ENCODE assay signal across 11 mouse cellular contexts in the genomic region with DNA sequence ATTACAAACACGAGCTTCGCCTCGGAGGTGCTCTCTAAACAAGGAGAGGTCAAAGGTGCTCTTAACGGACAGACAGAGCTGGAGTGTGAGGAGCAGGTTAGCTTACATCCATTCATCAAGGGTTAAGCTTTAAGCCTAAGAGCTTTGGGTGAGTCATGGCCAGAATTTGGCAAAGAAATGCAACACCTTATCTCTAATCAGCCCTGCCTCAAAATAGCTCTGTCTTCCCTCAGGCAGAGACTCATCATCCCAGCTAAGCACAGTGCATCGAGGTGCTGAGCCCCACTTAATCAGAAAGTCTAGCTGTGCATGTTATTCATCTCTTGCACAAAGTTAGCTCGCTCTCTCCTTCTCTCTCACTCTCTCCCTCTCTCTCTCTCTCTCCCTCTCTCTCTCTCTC. TPM values are rescaled to one million over a fixed set of nuclear protein-coding genes. Genes with fewer than 3 reads are reported as not detected.
A peak's percentile ranks its signal among the peaks of the same experiment; 100 is the strongest.
DNase-seq lines count a peak whose midpoint lies in the region; ATAC-seq lines count a peak whose summit lies in the region.
"Had no signal": no experiment of that assay in that cellular context is flagged by ENCODE, and none has a peak within 500 bp of the region (broad histone marks: within the 10 kb centered on the region; RNA-seq: fewer than 3 reads in every experiment).

No protein-coding gene starts in this region.

- H3K36me3 ChIP-seq in hindbrain, embryonic 11.5 days (ENCODE audit: control insufficient read depth, insufficient read depth, low read length): no peaks in the 10 kb centered on the region
- H3K36me3 ChIP-seq in hindbrain, embryonic 12.5 days: no peaks in the 10 kb centered on the region
- H3K36me3 ChIP-seq in heart, embryonic 14.5 days (ENCODE audit: control insufficient read depth, insufficient read depth, low read length): no peaks in the 10 kb centered on the region
- no peaks in the 10 kb centered on the region for H3K36me3 ChIP-seq in neural tube, embryonic 15.5 days
- H3K36me3 ChIP-seq: forebrain, embryonic 15.5 days had no signal

- H3K4me2 ChIP-seq in hindbrain, embryonic 11.5 days (replicated peaks; ENCODE audit: low read depth, low read length): no peak overlapping the region
- H3K4me2 ChIP-seq in hindbrain, embryonic 12.5 days (replicated peaks): no peak overlapping the region
- H3K4me2 ChIP-seq in heart, embryonic 14.5 days (ENCODE audit: low read length): peak overlapping the region; percentile 23; the same call in 1 of the 2 replicates
- H3K4me2 ChIP-seq in neural tube, embryonic 15.5 days: no peak overlapping the region
- H3K4me2 ChIP-seq: forebrain, embryonic 15.5 days; hindbrain, embryonic 14.5 days had no signal

- H3K27ac ChIP-seq in hindbrain, embryonic 11.5 days (ENCODE audit: low read depth, low read length): no peak overlapping the region
- no peak overlapping the region; the same call in 1 of the 2 replicates for H3K27ac ChIP-seq in hindbrain, embryonic 12.5 days
- H3K27ac ChIP-seq in heart, embryonic 14.5 days (replicated peaks in 1 of 2; ENCODE audit: control insufficient read depth in 1 of 2, insufficient read depth in 1 of 2, low read depth in 2 of 2, low read length in 2 of 2): peak overlapping the region; percentile 66 to 83
- H3K27ac ChIP-seq in neural tube, embryonic 15.5 days (replicated peaks): no peak overlapping the region
- H3K27ac ChIP-seq: forebrain, embryonic 15.5 days; hindbrain, embryonic 14.5 days had no signal

- H3K9ac ChIP-seq in hindbrain, embryonic 11.5 days (ENCODE audit: low read depth, low read length): no peak overlapping the region
- H3K9ac ChIP-seq in hindbrain, embryonic 12.5 days: no peak overlapping the region
- H3K9ac ChIP-seq in heart, embryonic 14.5 days (ENCODE audit: low read length): no peak overlapping the region
- H3K9ac ChIP-seq in neural tube, embryonic 15.5 days (replicated peaks): no peak overlapping the region
- H3K9ac ChIP-seq: forebrain, embryonic 15.5 days; hindbrain, embryonic 14.5 days had no signal

- ATAC-seq in hindbrain, embryonic 11.5 days (ENCODE audit: low FRiP score): no peak
- ATAC-seq in hindbrain, embryonic 12.5 days (ENCODE audit: low FRiP score): no peak
- peak; percentile 41; the same call in 1 of the 2 replicates for ATAC-seq in common myeloid progenitor, adult 5-6 weeks (replicated peaks; ENCODE audit: low read depth, poor library complexity, severe bottlenecking)
- ATAC-seq in heart, embryonic 14.5 days (ENCODE audit: insufficient number of reproducible peaks, insufficient read depth, low FRiP score, low read depth): peak; percentile 71
- no peak for ATAC-seq in neural tube, embryonic 15.5 days (ENCODE audit: low FRiP score)
- ATAC-seq: forebrain, embryonic 15.5 days had no signal

- no peaks in the 10 kb centered on the region for H3K9me3 ChIP-seq in hindbrain, embryonic 11.5 days (ENCODE audit: control insufficient read depth, low read length)
- no peaks in the 10 kb centered on the region for H3K9me3 ChIP-seq in hindbrain, embryonic 12.5 days (replicated peaks)
- no peaks in the 10 kb centered on the region for H3K9me3 ChIP-seq in heart, embryonic 14.5 days (ENCODE audit: control insufficient read depth, low read length)
- H3K9me3 ChIP-seq in neural tube, embryonic 15.5 days (replicated peaks): no peaks in the 10 kb centered on the region
- H3K9me3 ChIP-seq: forebrain, embryonic 15.5 days; megakaryocyte, embryonic 14.5 days had no signal

- no peaks in the 10 kb centered on the region for H3K27me3 ChIP-seq in hindbrain, embryonic 11.5 days (ENCODE audit: control insufficient read depth, insufficient read depth, low read length)
- no peaks in the 10 kb centered on the region for H3K27me3 ChIP-seq in hindbrain, embryonic 12.5 days
- H3K27me3 ChIP-seq in heart, embryonic 14.5 days (ENCODE audit: control insufficient read depth, insufficient read depth, low read length): no peaks in the 10 kb centered on the region
- no peaks in the 10 kb centered on the region for H3K27me3 ChIP-seq in neural tube, embryonic 15.5 days (replicated peaks)
- H3K27me3 ChIP-seq: forebrain, embryonic 15.5 days had no signal

- 36% methylated on average over 6 of the region's 6 CpGs for WGBS in hindbrain, embryonic 11.5 days
- WGBS in hindbrain, embryonic 12.5 days: 39% methylated on average over 6 of the region's 6 CpGs
- 5% methylated on average over 6 of the region's 6 CpGs for WGBS in heart, embryonic 14.5 days
- 57% methylated on average over 6 of the region's 6 CpGs for WGBS in neural tube, embryonic 15.5 days

- DNase-seq in hindbrain, embryonic 11.5 days (ENCODE audit: low spot score): peak; percentile 18
- DNase-seq in 3T3-L1 (ENCODE audit: low read depth, low spot score) (peak; percentile 90), adipocyte (ENCODE audit: low spot score) (no peak)
- no peak for DNase-seq in thymus, postnatal 36 days

- H3K4me3 ChIP-seq in hindbrain, embryonic 11.5 days (ENCODE audit: low read depth, low read length): no peak overlapping the region
- H3K4me3 ChIP-seq in hindbrain, embryonic 12.5 days: no peak overlapping the region
- H3K4me3 ChIP-seq in heart, embryonic 14.5 days (ENCODE audit: control insufficient read depth in 1 of 2, insufficient read depth in 1 of 2, low read depth in 1 of 2, low read length in 2 of 2): no peak overlapping the region
- H3K4me3 ChIP-seq in neural tube, embryonic 15.5 days (replicated peaks): no peak overlapping the region
- H3K4me3 ChIP-seq: forebrain, embryonic 15.5 days; megakaryocyte, embryonic 14.5 days had no signal

- no peaks in the 10 kb centered on the region for H3K4me1 ChIP-seq in hindbrain, embryonic 11.5 days (replicated peaks; ENCODE audit: control insufficient read depth, insufficient read depth, low read length)
- no peaks in the 10 kb centered on the region; the same call in 1 of the 2 replicates for H3K4me1 ChIP-seq in hindbrain, embryonic 12.5 days
- H3K4me1 ChIP-seq in heart, embryonic 14.5 days (ENCODE audit: control insufficient read depth in 2 of 2, insufficient read depth in 2 of 2, low read length in 2 of 2): peaks cover 15 to 21% of the 10 kb centered on the region in 2 experiments
- no peaks in the 10 kb centered on the region for H3K4me1 ChIP-seq in neural tube, embryonic 15.5 days
- H3K4me1 ChIP-seq: forebrain, embryonic 15.5 days had no signal

RNA-seq across cellular contexts. Expression of gene Ccnl1, which starts 53.3 kb away (rescaled TPM):
- polyA plus RNA-seq in hindbrain, embryonic 11.5 days (2014; fragmentation: Nextera tagmentation; extraction: Ambion mirVana): 121 and 124 TPM in 2 replicates
- 122 and 123 TPM in 2 replicates for polyA plus RNA-seq in hindbrain, embryonic 12.5 days (2016; fragmentation: Nextera tagmentation; extraction: Ambion mirVana)
- total RNA-seq in common myeloid progenitor, adult 5-6 weeks (2017): 403 and 451 TPM in 2 replicates
- 76.4 and 77.4 TPM in 2 replicates for polyA plus RNA-seq in heart, embryonic 14.5 days (2014; fragmentation: Nextera tagmentation; extraction: Ambion mirVana)
- 63.4 and 68.3 TPM in 2 replicates for polyA plus RNA-seq in neural tube, embryonic 15.5 days (2015; fragmentation: Nextera tagmentation; extraction: Ambion mirVana)

Comparison
In these comparisons a context has a peak if more than half of its experiments do, and no peak if none do; other contexts are left out.
1. ATAC-seq: peak in common myeloid progenitor, adult 5-6 weeks (single experiment) and heart, embryonic 14.5 days (single experiment); none in hindbrain, embryonic 11.5 days (single experiment), hindbrain, embryonic 12.5 days (single experiment) and neural tube, embryonic 15.5 days (single experiment).
2. DNase-seq: peak in hindbrain, embryonic 11.5 days (single experiment) and 3T3-L1 (single experiment); none in adipocyte (single experiment) and thymus, postnatal 36 days (0 of 2).
3. H3K27ac ChIP-seq: peak in heart, embryonic 14.5 days (2 of 2); none in hindbrain, embryonic 11.5 days (single experiment), hindbrain, embryonic 12.5 days (single experiment) and neural tube, embryonic 15.5 days (single experiment).